Mouse (Mus musculus) layer of hippocampus, adult 18-20 months (tissue): ENCODE data around the gene Mup1. TPM values are rescaled to one million over a fixed set of nuclear protein-coding genes. Genes with fewer than 3 reads are reported as not detected.
"Not testable (repeated sequence)": the region's sequence is repeated elsewhere in the genome, so short reads cannot be mapped to it uniquely, and the experiment has no call there.

ENCODE experiments used
- DNase-seq, 2 experiments: peaks; one replicate each; pipeline ENCODE4 v3.0.0; 2022; ENCODE audit warnings: low spot score in 2 of 2
- long read RNA-seq: library from polyadenylated mRNA; stranded (forward); transcript quantifications from one replicate; pipeline ENCODE4 v2.0.0, GENCODE M21; 2021
- total RNA-seq, 2 experiments: library from RNA; stranded (reverse); gene quantifications; 2 replicates each; pipeline ENCODE4 v1.2.3; 2021

Gene Mup1
- not detected for total RNA-seq
- long read RNA-seq: 0 reads

GRCm38 (mm10) chr4:60501860-60502259 is at the start of gene Mup1:
Gene Mup1 (minus strand): TSS chr4:60501960.
- not testable (repeated sequence) for DNase-seq

Other genes with a start within 250 kb of the Mup1 start
- not detected for gene Mup9, start 80.0 kb downstream of the Mup1 start, total RNA-seq
- not detected for gene Mup10, start 80.2 kb upstream of the Mup1 start, total RNA-seq
- gene Mup11, start 160.5 kb upstream of the Mup1 start, total RNA-seq: not detected
- not detected for gene Mup12, start 239.4 kb upstream of the Mup1 start, total RNA-seq